Mouse (Mus musculus) heart, postnatal 4 days (tissue): Measurements from ENCODE around the gene Nuak2. TPM values are rescaled to one million over a fixed set of nuclear protein-coding genes. Genes with fewer than 3 reads are reported as not detected.
A peak's percentile ranks its signal among the peaks of the same experiment; 100 is the strongest.
"Not testable (repeated sequence)": the region's sequence is repeated elsewhere in the genome, so short reads cannot be mapped to it uniquely, and the experiment has no call there.

Source experiments
- DNase-seq: peaks from one replicate; pipeline ENCODE4 v3.0.0; 2021
- total RNA-seq, 2 experiments: library from RNA; stranded (reverse); gene quantifications; 2 replicates each; pipeline ENCODE4 v1.2.3; 2021

Nuak2 gene
- total RNA-seq, result 1 to 10 TPM; 5.3 to 5.8 TPM

GRCm38 (mm10) chr1:132315889-132316624, at the start of gene Nuak2:
Gene Nuak2 (plus strand): TSS chr1:132316126.
- peak; percentile 86 for DNase-seq

GRCm38 (mm10) chr1:132266791-132267557, 49.0 kb upstream of the Nuak2 start:
- no peak for DNase-seq

- no peak for DNase-seq
Observed at GRCm38 (mm10) chr1:132267959-132268358, 48.0 kb upstream of the Nuak2 start.

- no peak for DNase-seq
Observed at GRCm38 (mm10) chr1:132268418-132269060, 47.4 kb upstream of the Nuak2 start.

- DNase-seq, result no peak
Observed at GRCm38 (mm10) chr1:132271237-132271636, 44.7 kb upstream of the Nuak2 start.

- no peak for DNase-seq
Observed at GRCm38 (mm10) chr1:132276694-132277093, 39.2 kb upstream of the Nuak2 start.

GRCm38 (mm10) chr1:132277124-132277523, 38.8 kb upstream of the Nuak2 start:
- DNase-seq, result no peak

- not testable (repeated sequence) for DNase-seq
Observed at GRCm38 (mm10) chr1:132280636-132281035, 35.3 kb upstream of the Nuak2 start.

GRCm38 (mm10) chr1:132281523-132282176, 34.3 kb upstream of the Nuak2 start:
- DNase-seq, result no peak

GRCm38 (mm10) chr1:132282177-132282536, 33.8 kb upstream of the Nuak2 start:
- DNase-seq, result no peak

GRCm38 (mm10) chr1:132283018-132283417, 32.9 kb upstream of the Nuak2 start:
- DNase-seq, result no peak

GRCm38 (mm10) chr1:132286735-132287134, 29.2 kb upstream of the Nuak2 start:
- DNase-seq, result no peak

GRCm38 (mm10) chr1:132287445-132287844, 28.5 kb upstream of the Nuak2 start:
- DNase-seq, result peak; percentile 35

- DNase-seq, result peak; percentile 35
Observed at GRCm38 (mm10) chr1:132287991-132288451, 27.9 kb upstream of the Nuak2 start.

- no peak for DNase-seq
Observed at GRCm38 (mm10) chr1:132289965-132290364, 26.0 kb upstream of the Nuak2 start.

GRCm38 (mm10) chr1:132290921-132291675, 24.8 kb upstream of the Nuak2 start:
- no peak for DNase-seq

GRCm38 (mm10) chr1:132291706-132292105, 24.2 kb upstream of the Nuak2 start:
- DNase-seq, result no peak

GRCm38 (mm10) chr1:132292318-132293129, 23.4 kb upstream of the Nuak2 start:
- DNase-seq, result peak; percentile 53

GRCm38 (mm10) chr1:132295506-132295905, 20.4 kb upstream of the Nuak2 start:
- DNase-seq, result no peak

- DNase-seq, result peak; percentile 60
Observed at GRCm38 (mm10) chr1:132296051-132296450, 19.9 kb upstream of the Nuak2 start.

GRCm38 (mm10) chr1:132298425-132298800, 17.5 kb upstream of the Nuak2 start, which contains the start of gene Klhdc8a:
Gene Klhdc8a (plus strand): TSS chr1:132298626.
- peak; percentile 48 for DNase-seq
